Mouse (Mus musculus): Measurements from ENCODE around the gene Aida.

Aida gene

DNA sequence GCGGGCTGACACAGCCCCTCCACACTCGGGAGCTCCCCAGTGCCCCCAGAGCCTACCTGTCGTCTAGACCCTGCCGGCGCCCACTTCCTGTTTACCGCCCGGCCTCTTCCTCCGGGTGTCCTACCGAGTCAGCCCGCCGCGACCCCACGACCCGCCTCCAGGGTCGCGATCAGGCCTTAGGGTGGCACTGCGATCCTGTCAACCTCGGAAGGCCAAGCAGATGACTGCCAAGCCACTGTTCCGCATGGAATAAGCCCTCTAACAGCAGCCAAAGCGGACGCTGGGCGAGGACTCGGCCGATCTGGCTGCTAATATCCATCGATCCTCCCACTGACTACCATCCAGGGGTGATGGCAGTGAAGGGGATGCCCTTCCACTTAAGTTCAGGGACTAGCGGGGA, at the start of gene Aida:
Gene Aida, plus strand, starts transcription at position 126 of the 400 bp plus-strand sequence.
- WGBS, result under 1% methylated on average over 26 of the region's 26 CpGs

DNA sequence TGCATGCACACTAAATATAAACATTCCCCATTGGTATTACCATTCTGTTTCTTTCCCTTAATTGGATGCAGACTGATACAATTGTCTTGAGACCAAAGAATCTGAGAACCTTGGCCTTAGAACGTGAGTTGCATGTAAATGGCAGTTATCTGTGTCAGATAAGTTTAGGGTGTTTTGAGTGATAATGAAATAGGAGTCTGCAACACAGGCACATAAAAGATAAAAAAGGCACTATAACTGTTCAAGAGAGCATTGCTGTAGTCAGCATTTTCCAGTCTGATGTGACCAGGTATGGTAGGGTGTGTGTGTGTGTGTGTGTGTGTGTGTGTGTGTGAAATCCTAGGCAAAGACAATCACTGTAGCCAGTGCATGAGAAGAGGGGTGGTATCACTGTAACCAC, 48.2 kb upstream of the Aida start:
- WGBS, result 62% methylated on average over 1 of the region's 1 CpGs

DNA sequence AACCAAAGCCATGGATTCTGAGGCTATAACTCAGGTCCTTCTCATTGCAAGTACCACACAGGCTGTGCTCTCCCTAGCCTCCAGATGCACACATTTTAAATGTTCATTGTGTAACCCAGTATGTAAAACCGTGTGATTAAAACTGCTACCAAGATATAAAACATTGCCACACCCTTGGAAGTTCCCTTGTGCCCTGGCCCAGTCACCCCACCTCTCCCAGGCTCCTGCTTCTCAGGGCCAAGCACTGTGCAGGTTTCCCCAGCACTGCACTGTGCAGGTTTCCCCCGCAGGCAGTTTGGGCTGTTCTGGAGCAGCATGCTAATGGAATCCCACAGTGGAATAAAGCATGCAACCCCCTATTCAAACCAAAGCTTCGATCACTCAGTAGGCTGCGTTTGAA, 45.8 kb upstream of the Aida start:
- 75% methylated on average over 4 of the region's 4 CpGs for WGBS

DNA sequence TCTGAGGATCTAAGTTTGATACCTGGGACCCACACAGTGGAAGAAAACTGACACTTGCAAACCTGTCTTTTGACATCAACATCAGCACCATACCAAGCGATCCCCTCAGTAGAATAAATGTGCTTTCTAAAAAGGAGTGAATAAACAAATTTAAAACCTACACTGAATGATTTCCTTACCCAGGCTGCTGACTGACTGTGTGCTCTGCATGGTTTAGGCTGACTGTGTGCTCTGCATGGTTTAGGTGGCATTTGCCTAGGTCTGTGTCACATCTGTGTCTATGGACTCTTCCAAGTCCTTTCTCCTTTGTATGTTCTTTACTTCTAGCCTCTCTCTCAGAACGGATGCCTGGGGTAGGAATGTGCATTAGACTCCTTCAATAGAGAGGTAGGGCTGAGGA, 44.6 kb upstream of the Aida start:
- WGBS, result 87% methylated on average over 2 of the region's 2 CpGs

DNA sequence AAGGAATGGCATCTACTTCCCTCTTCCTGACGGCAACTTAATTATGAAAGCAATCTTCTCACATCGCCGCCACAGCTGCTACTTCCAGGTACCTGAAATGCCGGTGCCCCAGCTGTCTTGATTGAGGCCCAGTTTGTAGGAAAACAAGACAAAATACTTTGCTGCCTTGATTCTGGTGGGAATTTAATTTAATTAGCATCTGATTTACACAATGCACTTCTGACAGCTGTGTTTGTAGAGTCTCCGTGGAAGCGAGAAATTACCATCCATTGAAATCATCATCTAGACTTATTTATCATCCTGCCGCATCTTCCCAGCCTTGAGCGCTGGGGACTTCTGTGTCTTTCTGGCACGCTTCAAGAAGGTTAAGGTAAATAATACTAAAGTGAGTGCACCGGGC, 43.8 kb upstream of the Aida start:
- 76% methylated on average over 10 of the region's 10 CpGs for WGBS

DNA sequence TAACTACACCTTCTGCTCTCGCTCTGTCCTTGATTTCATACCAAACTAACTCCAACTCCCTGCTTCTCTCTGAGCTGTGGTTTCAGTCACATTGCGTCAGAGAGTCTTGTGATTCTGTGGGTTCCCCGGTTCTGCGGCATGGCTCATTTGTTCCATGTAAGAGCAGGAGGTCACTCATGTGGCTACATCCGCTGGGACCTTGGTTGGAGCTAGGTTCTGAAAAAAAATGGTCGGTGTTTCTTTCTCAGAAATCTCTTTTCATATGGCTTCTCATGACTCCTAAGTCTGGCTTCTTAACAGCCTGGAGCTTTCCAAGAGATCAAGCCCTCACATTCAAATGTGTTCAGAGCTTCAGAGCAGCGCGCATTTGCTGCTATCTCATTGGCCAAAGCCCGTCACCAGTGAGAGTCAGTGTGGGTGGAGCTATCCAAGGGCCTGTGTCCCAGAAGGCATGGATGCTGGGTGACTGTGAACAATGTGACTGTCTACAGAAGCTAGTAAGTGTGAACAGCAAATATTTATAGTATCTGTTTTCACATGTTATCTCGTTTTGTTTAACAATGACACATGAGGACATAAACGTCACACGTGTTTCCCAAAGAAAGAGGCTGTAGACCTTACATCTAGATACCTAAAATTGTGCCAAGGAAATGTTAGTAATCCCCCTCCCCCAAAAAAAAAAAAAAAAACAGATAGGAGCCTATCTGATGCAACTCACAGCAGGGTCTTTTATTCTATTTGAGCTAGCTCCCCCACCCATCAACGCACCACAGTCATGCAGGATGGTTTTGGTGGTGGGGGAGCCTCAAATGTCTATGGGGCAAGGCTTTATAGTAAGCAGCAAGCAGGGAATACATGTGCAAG, 32.0 kb upstream of the Aida start:
- 66% methylated on average over 13 of the region's 13 CpGs for whole genome bisulfite sequencing

DNA sequence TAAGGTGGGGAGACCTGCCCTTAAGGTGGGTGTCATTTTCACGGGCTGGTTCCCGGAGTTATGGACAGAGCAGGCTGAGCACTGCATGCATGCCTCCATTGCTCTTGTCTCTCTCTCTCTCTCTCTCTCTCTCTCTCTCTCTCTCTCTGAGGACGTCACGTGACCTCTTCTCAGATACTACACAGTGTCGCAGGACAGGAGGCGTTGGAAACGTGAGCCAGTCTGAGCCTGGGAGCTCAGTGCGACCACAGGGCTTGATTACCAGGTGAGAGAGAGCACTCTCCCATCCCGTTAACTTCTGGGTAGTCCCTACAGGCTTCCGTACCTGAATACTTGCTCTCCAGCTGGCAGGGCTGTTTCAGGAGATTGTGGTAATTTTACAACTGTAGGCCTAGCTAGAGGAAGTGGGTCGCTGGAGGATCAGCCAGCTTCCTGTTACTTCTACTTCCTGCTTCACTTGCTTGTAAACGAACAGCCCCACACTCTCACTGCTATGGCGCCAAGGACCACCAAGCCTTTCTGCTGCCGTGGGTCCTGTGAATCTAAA, 30.4 kb upstream of the Aida start:
- WGBS, result 78% methylated on average over 14 of the region's 14 CpGs

DNA sequence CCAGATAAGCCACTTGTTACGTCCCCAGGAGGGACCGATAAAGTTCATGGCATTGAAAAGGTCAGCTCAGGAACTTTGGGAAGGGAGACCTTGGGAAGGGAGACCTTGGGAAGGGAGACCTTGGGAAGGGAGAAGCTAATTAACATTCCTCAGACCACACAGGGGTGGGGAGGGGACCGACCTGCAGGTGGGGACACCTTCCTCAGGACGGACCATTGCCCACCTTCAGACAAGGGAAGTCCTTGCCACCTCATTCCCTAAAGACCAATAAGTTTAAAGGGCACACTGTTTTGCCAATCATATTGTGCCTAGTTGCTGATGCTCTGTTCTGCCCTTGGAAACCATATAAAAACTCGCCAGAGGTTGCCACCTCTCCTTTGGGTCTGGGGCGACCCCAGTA, 28.7 kb upstream of the Aida start:
- WGBS, result 75% methylated on average over 6 of the region's 6 CpGs

DNA sequence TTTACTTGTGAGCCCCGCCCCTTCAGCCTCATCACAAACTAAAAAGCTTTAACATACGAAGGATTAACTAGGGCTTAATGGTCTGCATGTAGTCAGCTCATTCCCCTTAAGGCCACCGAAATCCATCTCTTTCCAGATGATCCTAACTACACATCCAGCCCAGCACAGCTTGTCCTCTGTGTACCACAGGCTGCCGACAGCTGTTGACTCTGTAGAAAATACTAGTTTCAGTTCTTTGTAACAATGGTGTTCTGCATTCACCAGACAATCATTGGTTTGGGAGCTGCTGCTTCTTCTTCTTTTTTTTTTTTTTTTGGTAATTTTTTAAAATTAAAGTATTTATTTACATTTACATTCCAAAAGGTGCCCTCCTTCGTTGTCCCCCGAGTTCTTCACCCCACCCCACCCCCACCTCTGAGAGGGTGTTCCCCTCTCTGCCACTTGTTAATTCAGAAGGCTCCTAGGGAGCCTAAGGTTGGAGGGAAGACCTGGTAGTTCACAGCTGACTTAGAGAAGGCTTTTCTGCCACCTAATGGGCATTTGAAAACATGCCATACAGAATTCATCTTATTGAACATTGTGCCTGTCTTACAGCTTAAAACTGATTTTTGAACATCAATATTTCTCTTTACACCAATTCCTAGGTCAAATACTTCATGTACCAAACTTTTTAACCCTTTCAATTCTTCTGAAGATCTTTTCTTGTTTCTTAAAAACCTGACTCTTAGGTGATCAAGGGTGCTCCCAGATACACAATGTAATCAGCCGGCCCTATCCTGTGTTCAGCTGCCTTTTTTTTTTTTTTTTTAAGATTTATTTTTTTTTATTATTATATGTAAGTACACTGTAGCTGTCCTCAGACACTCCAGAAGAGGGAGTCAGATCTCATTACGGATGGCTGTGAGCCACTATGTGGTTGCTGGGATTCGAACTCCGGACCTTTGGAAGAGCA, 23.2 kb upstream of the Aida start:
- WGBS, result 59% methylated on average over 10 of the region's 10 CpGs

DNA sequence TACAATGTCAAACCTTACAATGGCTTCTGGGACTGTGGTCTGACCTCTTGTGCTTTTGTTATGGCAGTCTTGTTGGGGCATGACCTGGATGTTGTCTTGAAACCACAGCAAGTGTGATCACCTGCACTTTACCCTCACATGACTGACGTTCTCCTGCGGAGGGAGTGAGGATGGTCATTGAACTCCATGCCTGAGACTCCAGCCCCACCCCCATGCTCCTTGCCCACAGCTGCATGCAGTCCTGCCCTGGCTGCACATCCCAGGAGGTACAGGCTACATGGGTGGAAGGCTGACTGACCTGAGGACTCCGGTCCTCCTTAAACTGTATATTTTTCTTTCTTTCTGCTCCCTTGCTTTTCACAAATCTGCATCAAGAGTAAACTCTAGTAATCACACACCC, 22.0 kb upstream of the Aida start:
- 58% methylated on average over 3 of the region's 3 CpGs for WGBS

DNA sequence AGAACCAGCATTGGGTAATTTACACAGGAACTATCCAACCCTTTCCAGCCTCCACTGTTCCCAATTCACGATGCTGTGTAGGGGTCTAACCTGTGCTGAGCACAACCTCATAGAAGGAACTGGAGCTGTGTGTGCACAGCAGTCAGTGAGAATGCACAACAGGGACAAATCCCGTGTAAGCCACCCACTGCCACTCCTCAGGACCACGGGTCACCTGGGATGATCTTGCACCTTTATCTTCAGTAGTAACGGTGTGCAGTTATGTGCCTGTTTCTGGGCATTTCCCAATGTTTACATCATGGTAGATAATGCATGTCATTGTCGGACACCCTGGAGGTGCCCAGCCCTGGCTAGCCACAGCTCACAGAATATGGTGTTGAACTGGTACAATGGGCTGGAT, 20.6 kb upstream of the Aida start:
- WGBS, result 81% methylated on average over 5 of the region's 5 CpGs

DNA sequence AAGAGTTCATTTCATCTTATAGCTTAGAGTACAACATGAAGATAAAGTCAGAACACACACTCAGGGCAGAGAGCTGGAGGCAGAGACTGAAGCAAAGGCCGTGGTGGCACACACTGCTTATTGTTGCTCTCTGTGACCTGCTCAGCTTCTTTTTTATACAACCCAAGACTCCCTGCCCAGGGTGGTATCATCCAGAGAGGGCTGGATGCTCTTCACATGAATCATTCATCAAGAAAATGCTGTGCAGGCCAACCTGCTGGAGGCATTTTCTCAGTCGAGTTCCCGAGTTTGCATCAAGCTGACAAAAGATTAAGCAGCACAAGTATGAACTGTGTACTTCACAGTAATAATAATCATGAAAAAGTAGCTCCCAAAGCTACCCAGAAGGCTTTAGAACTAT, 8.0 kb upstream of the Aida start:
- WGBS, result 80% methylated on average over 3 of the region's 3 CpGs

DNA sequence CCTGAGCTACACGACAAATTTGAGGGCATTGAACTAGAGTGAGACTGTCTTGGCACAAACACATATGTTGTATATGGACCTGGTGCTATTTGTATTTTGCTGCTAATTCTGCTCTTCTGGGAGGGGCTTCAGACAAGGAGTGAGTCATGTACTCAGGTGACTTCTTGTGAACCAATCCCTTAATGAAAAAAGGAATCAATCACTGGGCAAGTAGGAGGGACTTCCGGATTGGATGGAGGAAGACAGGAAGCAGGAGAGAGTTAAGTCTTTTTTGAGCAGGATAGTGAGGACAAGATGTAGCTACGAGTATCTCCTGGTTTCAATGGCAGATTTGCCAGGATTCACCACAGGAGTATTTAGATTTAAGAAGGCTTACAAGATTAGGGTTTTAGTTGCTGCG, 6.8 kb upstream of the Aida start:
- 92% methylated on average over 4 of the region's 4 CpGs for WGBS

DNA sequence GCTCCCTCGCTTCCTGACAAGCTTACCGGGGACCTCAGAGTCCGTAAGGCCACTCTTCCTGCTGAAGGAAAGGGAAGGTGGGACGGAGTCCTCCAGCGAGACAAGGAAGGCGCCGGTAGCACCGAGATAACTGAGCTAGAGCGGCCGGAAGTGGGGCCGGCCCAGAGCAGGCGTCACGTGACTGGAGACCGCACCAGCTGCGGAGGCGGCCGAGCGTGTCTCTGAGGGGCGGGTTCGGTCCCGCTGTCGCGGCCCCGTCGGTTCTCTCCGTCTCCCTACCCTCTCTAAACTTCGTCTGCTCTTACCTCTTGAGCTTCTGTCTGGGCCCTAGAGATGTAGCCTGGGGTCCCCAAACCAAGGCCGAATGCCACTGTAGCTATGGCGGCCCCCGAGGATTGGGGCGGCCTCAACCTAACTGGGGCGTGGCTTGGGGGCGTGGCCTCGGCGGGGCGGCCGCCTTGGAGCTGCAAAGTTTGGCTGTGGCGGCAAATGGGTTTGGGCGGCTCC, 540 bp downstream of the Aida start, which contains the start of gene Brox:
Gene Brox, minus strand, starts transcription at position 393 of the 507 bp plus-strand sequence.
- under 1% methylated on average over 39 of the region's 39 CpGs for WGBS

DNA sequence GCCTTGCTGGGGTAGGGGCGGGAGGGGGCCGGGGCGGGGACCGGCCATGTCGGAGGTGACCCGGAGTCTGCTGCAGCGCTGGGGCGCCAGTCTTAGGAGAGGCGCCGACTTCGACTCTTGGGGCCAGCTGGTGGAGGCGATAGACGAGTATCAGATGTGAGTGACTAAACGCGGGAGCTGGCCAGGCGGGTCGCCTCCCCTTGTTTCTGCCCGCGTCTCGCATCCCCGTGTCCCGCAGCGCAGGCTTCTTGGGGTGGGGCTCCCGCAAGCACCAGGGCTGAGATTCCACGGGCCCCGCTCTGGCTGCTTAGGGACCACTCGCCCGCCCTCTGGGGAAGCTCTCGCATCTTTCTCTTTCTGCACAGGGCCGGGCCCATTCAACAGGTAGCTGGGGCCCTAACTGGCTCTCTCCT, 1.1 kb downstream of the Aida start:
- WGBS, result 1% methylated on average over 30 of the region's 30 CpGs

DNA sequence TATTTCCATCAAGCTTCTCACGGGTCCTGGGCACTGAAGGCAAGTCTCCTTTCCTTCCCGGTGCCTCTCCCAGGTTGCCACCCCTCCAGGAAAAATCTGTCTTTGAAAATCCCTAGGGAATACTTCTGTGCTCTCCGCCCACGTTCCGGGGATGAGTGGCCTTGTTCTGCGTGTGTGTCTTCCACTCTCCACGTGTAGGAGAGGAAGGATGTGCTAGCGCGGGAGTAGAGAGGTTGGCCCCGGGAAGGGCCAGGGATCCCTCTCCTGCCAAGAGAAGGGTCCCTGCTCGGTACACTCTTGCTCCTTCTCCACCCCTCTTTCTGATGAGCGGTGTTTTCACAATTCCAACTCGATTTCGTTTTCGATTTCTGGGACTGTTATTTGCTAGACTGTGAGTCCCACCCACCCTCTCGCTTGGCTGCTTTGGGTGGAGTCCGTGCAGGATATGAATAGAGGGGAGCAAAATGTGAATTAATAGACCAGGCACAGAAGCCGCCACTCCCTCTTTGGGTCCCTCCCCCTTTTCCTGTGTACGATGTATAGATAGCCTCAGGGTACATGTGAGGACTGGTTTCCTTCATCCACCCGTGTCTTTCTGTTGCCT, 1.6 kb downstream of the Aida start:
- under 1% methylated on average over 20 of the region's 20 CpGs for WGBS

DNA sequence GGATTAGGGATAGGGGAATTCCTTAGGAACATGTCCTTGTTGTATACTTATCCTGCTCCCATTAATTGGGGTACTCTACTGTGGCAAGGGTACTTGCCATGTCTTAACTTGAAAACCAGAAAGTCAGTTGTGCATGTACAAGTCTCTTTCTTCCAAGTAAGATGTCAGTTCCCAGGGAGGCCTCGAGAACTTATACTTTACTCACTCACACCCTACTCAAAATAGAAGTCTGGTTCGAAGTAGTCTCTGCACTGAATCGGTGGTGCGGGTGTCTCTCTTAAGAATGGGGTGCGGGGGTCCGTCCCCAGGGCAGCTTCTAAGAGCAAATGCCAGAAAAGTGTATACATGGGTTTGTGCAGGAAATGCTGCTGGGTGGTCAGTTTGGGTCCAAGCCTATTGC, 2.8 kb downstream of the Aida start:
- 87% methylated on average over 6 of the region's 6 CpGs for WGBS

DNA sequence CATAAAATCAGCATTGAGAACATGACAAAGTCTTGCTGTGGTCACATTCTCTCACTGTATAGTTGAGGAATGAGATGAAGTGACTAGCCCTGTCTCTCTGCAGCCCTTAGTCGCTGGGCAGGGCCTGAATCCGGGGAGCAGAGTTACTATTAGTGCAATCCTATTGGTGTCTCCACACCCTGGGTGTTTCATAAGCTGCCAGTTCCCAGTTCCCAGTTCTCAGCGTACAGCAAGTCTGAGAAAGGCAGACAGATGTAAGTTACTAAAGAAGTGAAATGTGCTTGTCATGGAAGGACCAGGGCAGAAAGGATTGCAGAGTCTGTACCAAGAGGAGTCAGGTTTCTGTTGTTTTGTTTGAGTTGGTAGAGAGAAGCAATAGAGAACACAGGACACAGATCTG, 11.2 kb downstream of the Aida start:
- 68% methylated on average over 3 of the region's 3 CpGs for WGBS

DNA sequence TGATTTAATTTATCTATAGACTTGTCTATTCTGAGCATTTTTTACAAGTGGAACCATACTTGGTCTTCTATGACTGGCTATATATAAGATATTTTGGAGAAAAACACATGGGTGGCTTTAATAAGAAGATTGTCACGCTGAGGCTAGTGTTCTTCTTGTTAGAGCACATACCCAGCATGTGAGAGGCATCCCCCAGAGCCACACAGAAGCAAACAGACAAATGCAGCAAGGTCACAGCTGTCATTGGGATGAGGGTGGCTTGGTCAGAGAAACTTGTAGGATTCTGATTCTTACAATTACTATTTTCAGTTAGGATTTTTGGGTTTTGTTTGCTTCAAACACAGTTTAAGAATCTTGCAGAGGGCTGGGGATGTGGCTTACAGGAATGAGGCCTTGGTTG, 12.1 kb downstream of the Aida start:
- WGBS, result 86% methylated on average over 1 of the region's 1 CpGs

DNA sequence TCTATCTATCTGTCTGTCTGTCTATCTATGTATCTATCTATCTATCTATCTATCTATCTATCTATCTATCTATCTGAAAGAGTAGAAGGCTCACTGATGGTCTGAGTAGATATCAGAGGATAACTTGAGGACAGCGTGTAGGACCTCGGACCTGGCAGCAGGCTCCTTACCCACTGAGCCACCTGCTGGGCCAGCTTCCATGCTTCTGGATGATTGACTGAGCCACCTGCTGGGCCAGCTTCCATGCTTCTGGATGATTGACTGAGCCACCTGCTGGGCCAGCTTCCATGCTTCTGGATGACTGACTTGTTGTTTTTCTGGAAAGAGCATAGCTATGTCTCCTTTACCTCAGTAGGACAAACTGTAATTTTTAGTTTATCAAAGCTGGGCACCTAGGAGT, 13.2 kb downstream of the Aida start:
- 52% methylated on average over 2 of the region's 2 CpGs for whole genome bisulfite sequencing

DNA sequence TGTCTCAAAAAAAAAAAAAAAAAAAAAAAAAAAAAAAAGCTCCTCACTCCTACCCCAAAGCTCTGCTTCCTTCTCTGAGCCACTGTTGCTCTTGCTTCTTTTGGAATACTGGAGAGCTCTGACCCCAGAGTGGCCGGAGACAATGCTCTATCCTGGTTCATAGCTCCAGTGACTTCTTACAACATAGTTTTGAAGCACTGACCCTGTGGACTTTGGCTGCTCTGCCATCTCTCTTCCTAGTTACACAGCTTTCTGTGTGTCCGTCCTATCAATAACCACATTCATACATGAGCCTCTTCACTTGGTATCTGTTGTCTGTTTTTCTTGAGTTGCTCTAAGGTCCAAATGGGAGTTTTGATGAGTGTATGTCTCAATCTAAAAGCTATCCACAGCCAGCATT, 15.7 kb downstream of the Aida start:
- WGBS, result 81% methylated on average over 2 of the region's 2 CpGs

DNA sequence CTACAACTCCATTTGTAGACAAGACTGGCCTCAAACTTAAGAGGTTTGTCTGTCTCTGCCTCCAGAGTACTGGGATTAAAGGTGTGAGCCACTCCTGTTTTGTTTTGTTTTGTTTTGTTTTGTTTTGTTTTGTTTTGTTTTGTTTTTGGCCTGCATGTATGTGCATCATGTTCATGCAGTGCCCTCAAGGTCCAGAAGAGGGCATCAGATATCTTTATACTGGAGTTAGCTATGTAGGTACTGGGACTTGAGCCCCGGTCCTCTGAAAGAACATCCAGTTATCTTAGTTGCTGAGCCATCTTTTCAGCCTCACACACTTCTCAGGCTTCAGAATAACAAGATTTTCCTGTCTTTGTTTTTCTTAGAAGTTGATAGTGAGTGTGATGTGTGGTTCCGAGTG, 19.4 kb downstream of the Aida start:
- WGBS, result 81% methylated on average over 2 of the region's 2 CpGs

Measured in cerebral cortex, adult 2 months (tissue).